Mouse (Mus musculus) liver, embryonic 14.5 days (tissue): Measurements from ENCODE around the gene Ltbp1. TPM values are rescaled to one million over a fixed set of nuclear protein-coding genes. Genes with fewer than 3 reads are reported as not detected.

Experiments
- ATAC-seq: fragments of 200-750 bp; cut with Nextera tagmentation; 2 replicates; pipeline ENCODE4 v1.8.0; 2017; ENCODE audit warnings: moderate number of reproducible peaks, mild to moderate bottlenecking, moderate library complexity; ENCODE audit not compliant: insufficient read depth
- DNase-seq, 3 experiments: peaks; one replicate each; pipeline ENCODE4 v3.0.0-alpha.2; 2012 to 2013; ENCODE audit warnings: low read depth in 3 of 3, low spot score in 3 of 3
- H3K27ac ChIP-seq: fragments of 300-500 bp; sonication (generic); 2 replicates; pipeline ENCODE4 v1.5.1; 2014; ENCODE audit warnings: moderate library complexity, mild to moderate bottlenecking, control low read depth, inconsistent platforms
- H3K27me3 ChIP-seq: fragments of 300-500 bp; sonication (generic); 2 replicates; pipeline ENCODE4 v1.6.1; 2014; ENCODE audit warnings: mild to moderate bottlenecking, low read length, moderate library complexity; ENCODE audit not compliant: control insufficient read depth, insufficient read depth
- H3K36me3 ChIP-seq: fragments of 300-500 bp; sonication (generic); replicated peaks from 2 replicates; pipeline ENCODE4 v1.6.1; 2014; ENCODE audit warnings: low read depth; ENCODE audit not compliant: control insufficient read depth, insufficient read depth
- H3K4me1 ChIP-seq, 2 experiments: fragments of 200-500 bp in 1 of 2; fragments of 300-500 bp in 1 of 2; sonication (generic) in 1 of 2; replicated peaks; 2 replicates each; pipeline ENCODE4 v1.6.1; 2012 to 2014; ENCODE audit warnings: antibody characterized with exemption in 1 of 2, inconsistent platforms in 1 of 2, low read length in 1 of 2; ENCODE audit not compliant: control insufficient read depth in 2 of 2, insufficient read depth in 2 of 2
- H3K4me2 ChIP-seq: fragments of 300-500 bp; sonication (generic); 2 replicates; pipeline ENCODE4 v1.6.1; 2014; ENCODE audit warnings: low read depth, mild to moderate bottlenecking, control low read depth, moderate library complexity
- H3K4me3 ChIP-seq, 2 experiments: fragments of 200-500 bp in 1 of 2; fragments of 300-500 bp in 1 of 2; sonication (generic) in 1 of 2; 2 replicates each; pipeline ENCODE4 v1.5.1; 2012 to 2014; ENCODE audit warnings: low read depth in 2 of 2, low read length in 2 of 2, mild to moderate bottlenecking in 2 of 2, control low read depth in 1 of 2, inconsistent platforms in 1 of 2, moderate library complexity in 1 of 2; ENCODE audit not compliant: insufficient read depth in 1 of 2
- H3K9ac ChIP-seq: fragments of 300-500 bp; sonication (generic); replicated peaks from 2 replicates; pipeline ENCODE4 v1.6.1; 2014; ENCODE audit warnings: mild to moderate bottlenecking, control low read depth, moderate library complexity
- H3K9me3 ChIP-seq: fragments of 300-500 bp; sonication (generic); 2 replicates; pipeline ENCODE4 v1.6.1; 2016; ENCODE audit warnings: low read length, mixed read lengths; ENCODE audit not compliant: control insufficient read depth
- CTCF ChIP-seq: IDR thresholded peaks from 2 replicates; pipeline ENCODE4 v1.5.1; 2016; ENCODE audit warnings: antibody characterized with exemption, low read depth, control low read depth
- EP300 ChIP-seq: IDR thresholded peaks from 2 replicates; pipeline ENCODE4 v1.6.1; 2016; ENCODE audit warnings: antibody characterized with exemption, low read depth
- WGBS: fragments of 180-500 bp; shearing (Covaris S2); extraction: QIAGEN DNeasy Blood & Tissue Kit; methylation state at CpG from one replicate; pipeline ENCODE4 v1.1.7; 2014; ENCODE audit not compliant: insufficient replicate concordance; 5-methylcytosine and 5-hydroxymethylcytosine counted together
- polyA plus RNA-seq, 2 experiments: library from polyadenylated mRNA; depleted of rRNA in 1 of 2; stranded (reverse) in 1 of 2; unstranded in 1 of 2; fragments of >200 nt; fragmentation: Nextera tagmentation in 1 of 2; extraction: Ambion mirVana in 1 of 2; gene quantifications; 2 replicates each; pipeline versions ENCODE4 v1.2.1 to v1.2.3; 2012 to 2014

The Ltbp1 gene
- polyA plus RNA-seq, 2 experiments, result 1.9 to 2.2 TPM

- H3K9ac ChIP-seq, result no peak overlapping the region
- 75% methylated on average over 5 of the region's 5 CpGs for WGBS
- DNase-seq (no peak), ATAC-seq (no peak)
- H3K27ac ChIP-seq, result no peak overlapping the region
- H3K4me2 ChIP-seq, result no peak overlapping the region
- TF ChIP-seq EP300, result no peak
- TF ChIP-seq CTCF, result no peak
- no peaks in the 10 kb centered on the region for H3K9me3 ChIP-seq
- H3K36me3 ChIP-seq, result no peaks in the 10 kb centered on the region
- no peaks in the 10 kb centered on the region for H3K4me1 ChIP-seq
- no peaks in the 10 kb centered on the region for H3K27me3 ChIP-seq
- H3K4me3 ChIP-seq, result no peak overlapping the region
Observed at GRCm38 (mm10) chr17:75252540-75252939, 247.2 kb downstream of the Ltbp1 start.

- Histone ChIP-seq H3K4me2 (no peak overlapping the region), H3K4me1 (no peaks in the 10 kb centered on the region), H3K4me3 (no peak overlapping the region), H3K9me3 (no peaks in the 10 kb centered on the region), H3K9ac (no peak overlapping the region), H3K27ac (no peak overlapping the region), H3K27me3 (no peaks in the 10 kb centered on the region), H3K36me3 (no peaks in the 10 kb centered on the region)
- ATAC-seq (no peak), DNase-seq (no peak)
- TF ChIP-seq CTCF (no peak), EP300 (no peak)
- 74% methylated on average over 6 of the region's 6 CpGs for WGBS
Observed at GRCm38 (mm10) chr17:75254909-75255308, 249.5 kb downstream of the Ltbp1 start.

- TF ChIP-seq EP300 (no peak), CTCF (no peak)
- no peak overlapping the region for H3K4me3 ChIP-seq
- no peak for ATAC-seq
- no peak overlapping the region for H3K9ac ChIP-seq
- H3K9me3 ChIP-seq, result no peaks in the 10 kb centered on the region
- H3K27ac ChIP-seq, result no peak overlapping the region
- no peaks in the 10 kb centered on the region for H3K36me3 ChIP-seq
- WGBS, result 26% methylated on average over 1 of the region's 1 CpGs
- no peak overlapping the region for H3K4me2 ChIP-seq
- no peak for DNase-seq
- H3K27me3 ChIP-seq, result no peaks in the 10 kb centered on the region
- H3K4me1 ChIP-seq, result no peaks in the 10 kb centered on the region
Observed at GRCm38 (mm10) chr17:75255967-75256366, 250.6 kb downstream of the Ltbp1 start.

- H3K27ac ChIP-seq, result no peak overlapping the region
Observed at GRCm38 (mm10) chr17:75258427-75258826, 253.1 kb downstream of the Ltbp1 start.

GRCm38 (mm10) chr17:75263336-75263990 is 258.1 kb downstream of the Ltbp1 start:
- no peak for ATAC-seq
- no peak overlapping the region for H3K9ac ChIP-seq
- no peaks in the 10 kb centered on the region for H3K36me3 ChIP-seq
- H3K27me3 ChIP-seq, result no peaks in the 10 kb centered on the region
- no peaks in the 10 kb centered on the region for H3K4me1 ChIP-seq
- no peak overlapping the region for H3K27ac ChIP-seq
- no peak overlapping the region for H3K4me2 ChIP-seq
- TF ChIP-seq EP300, result no peak
- no peak for TF ChIP-seq CTCF
- H3K9me3 ChIP-seq, result no peaks in the 10 kb centered on the region
- WGBS, result 61% methylated on average over 3 of the region's 3 CpGs
- no peak for DNase-seq
- no peak overlapping the region for H3K4me3 ChIP-seq

More at GRCm38 (mm10) chr17:75258427-75258826, 253.1 kb downstream of the Ltbp1 start:
- Histone ChIP-seq H3K9me3 (no peaks in the 10 kb centered on the region), H3K4me2 (no peak overlapping the region), H3K4me3 (no peak overlapping the region), H3K36me3 (no peaks in the 10 kb centered on the region), H3K27me3 (no peaks in the 10 kb centered on the region), H3K9ac (no peak overlapping the region), H3K4me1 (no peaks in the 10 kb centered on the region)
- 65% methylated on average over 2 of the region's 2 CpGs for WGBS
- ATAC-seq (no peak), DNase-seq (no peak)
- no peak for TF ChIP-seq CTCF
- no peak for TF ChIP-seq EP300
